Mouse (Mus musculus) liver, embryonic 14.5 days (tissue): Measurements from ENCODE around the gene Ccl27a.

Experiments
- CTCF ChIP-seq: IDR thresholded peaks from 2 replicates; pipeline ENCODE4 v1.5.1; 2016; ENCODE audit warnings: antibody characterized with exemption, low read depth, control low read depth
- EP300 ChIP-seq: IDR thresholded peaks from 2 replicates; pipeline ENCODE4 v1.6.1; 2016; ENCODE audit warnings: antibody characterized with exemption, low read depth

DNA sequence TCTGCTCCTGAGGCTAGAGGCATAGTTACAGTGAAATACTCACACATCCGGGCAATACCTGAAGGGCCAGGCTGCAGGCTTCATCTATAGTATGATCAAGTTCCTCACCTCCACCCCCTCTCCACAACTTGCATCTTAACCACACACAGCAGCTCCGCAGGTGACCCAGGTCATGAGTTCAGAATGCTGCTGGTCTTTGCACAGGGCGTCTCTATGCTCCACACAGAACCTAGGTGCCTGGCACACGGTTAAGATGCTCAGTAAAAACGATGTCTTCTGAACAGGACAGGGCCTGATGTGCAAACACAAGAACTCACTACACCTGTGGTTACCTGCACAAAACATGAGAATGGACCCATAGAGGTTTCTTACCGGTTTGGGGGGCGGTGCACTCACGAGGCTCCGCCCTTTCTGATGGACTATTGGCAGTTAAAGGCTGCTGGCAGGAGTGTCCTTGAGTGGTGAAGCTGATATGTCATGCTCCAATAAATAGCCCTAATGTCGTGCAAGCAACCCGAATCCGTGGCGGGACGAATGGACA, 19.2 kb downstream of the Ccl27a start, which contains the start of gene Galt:
- TF ChIP-seq CTCF = no peak
- TF ChIP-seq EP300 = no peak
